Mouse (Mus musculus) cerebellum, adult 2 months (tissue): ENCODE data around the gene Rhobtb1.

Experiments
- CTCF ChIP-seq: fragments of 200-500 bp; IDR thresholded peaks from 2 replicates; pipeline ENCODE4 v1.5.1; 2011; ENCODE audit warnings: low read depth, mild to moderate bottlenecking, control low read depth, low read length, moderate library complexity, borderline replicate concordance; ENCODE audit not compliant: insufficient read depth
- POLR2A ChIP-seq: fragments of 200-500 bp; IDR thresholded peaks from 2 replicates; pipeline ENCODE4 v1.6.1; 2011; ENCODE audit warnings: low read length, control low read depth, borderline replicate concordance; ENCODE audit not compliant: insufficient read depth

- TF ChIP-seq CTCF (no peak), POLR2A (no peak)
Observed at GRCm38 (mm10) chr10:69247311-69248033, 96.2 kb downstream of the Rhobtb1 start.
